Mouse (Mus musculus) MEL (cell line): ENCODE data around the gene Wasl. TPM values are rescaled to one million over a fixed set of nuclear protein-coding genes. Genes with fewer than 3 reads are reported as not detected.

Experiments
- DNase-seq: peaks from one replicate; pipeline ENCODE4 v3.0.0; 2011; ENCODE audit warnings: low read depth, low spot score
- H3K27ac ChIP-seq: 2 replicates; pipeline ENCODE4 v1.5.1; 2012; ENCODE audit warnings: low read depth, mild to moderate bottlenecking, control low read depth, low read length, moderate library complexity; ENCODE audit not compliant: control insufficient read depth
- H3K27me3 ChIP-seq, 2 experiments: fragments of 150-350 bp in 1 of 2; sonication (generic) in 1 of 2; 2 replicates each; pipeline ENCODE4 v1.6.1; 2012; ENCODE audit warnings: low read length in 2 of 2, mild to moderate bottlenecking in 2 of 2, improper control_type of control experiment in 1 of 2, moderate library complexity in 1 of 2; ENCODE audit not compliant: insufficient read depth in 2 of 2, control insufficient read depth in 1 of 2
- H3K36me3 ChIP-seq, 2 experiments: 2 replicates each; pipeline ENCODE4 v1.6.1; 2012 to 2014; ENCODE audit warnings: low read length in 2 of 2, improper control_type of control experiment in 1 of 2, inconsistent platforms in 1 of 2, mild to moderate bottlenecking in 1 of 2; ENCODE audit not compliant: insufficient read depth in 2 of 2, control insufficient read depth in 1 of 2
- H3K4me1 ChIP-seq, 2 experiments: fragments of 150-350 bp in 1 of 2; sonication (generic) in 1 of 2; 2 replicates each; pipeline ENCODE4 v1.6.1; 2012; ENCODE audit warnings: low read length in 2 of 2, improper control_type of control experiment in 1 of 2, mild to moderate bottlenecking in 1 of 2; ENCODE audit not compliant: insufficient read depth in 2 of 2, control insufficient read depth in 1 of 2
- H3K4me3 ChIP-seq, 2 experiments: fragments of 150-350 bp in 1 of 2; sonication (generic) in 1 of 2; 2 replicates each; pipeline ENCODE4 v1.5.1; 2012; ENCODE audit warnings: low read depth in 2 of 2, low read length in 2 of 2, mild to moderate bottlenecking in 2 of 2, moderate library complexity in 2 of 2, control low read depth in 1 of 2, improper control_type of control experiment in 1 of 2; ENCODE audit not compliant: control insufficient read depth in 1 of 2, insufficient read depth in 1 of 2
- H3K79me2 ChIP-seq: 2 replicates; pipeline ENCODE4 v1.6.1; 2012; ENCODE audit warnings: mild to moderate bottlenecking, low read length, moderate library complexity; ENCODE audit not compliant: control insufficient read depth, poor library complexity, insufficient read depth
- H3K9ac ChIP-seq: 2 replicates; pipeline ENCODE4 v1.6.1; 2012; ENCODE audit warnings: low read depth, mild to moderate bottlenecking, control low read depth, low read length, moderate library complexity; ENCODE audit not compliant: control insufficient read depth, poor library complexity, severe bottlenecking
- H3K9me3 ChIP-seq: fragments of 150-350 bp; sonication (generic); replicated peaks from 2 replicates; pipeline ENCODE4 v1.6.1; 2012; ENCODE audit warnings: mild to moderate bottlenecking, low read length, improper control_type of control experiment, moderate library complexity; ENCODE audit not compliant: insufficient read depth
- BHLHE40 ChIP-seq: IDR thresholded peaks from 2 replicates; pipeline ENCODE4 v1.6.1; 2012; ENCODE audit warnings: low read depth, mild to moderate bottlenecking, inconsistent platforms, low read length, improper control_type of control experiment, borderline replicate concordance
- CHD2 ChIP-seq: IDR thresholded peaks from 2 replicates; pipeline ENCODE4 v1.6.1; 2011; ENCODE audit warnings: low read length, improper control_type of control experiment
- CTCF ChIP-seq, 3 experiments: IDR thresholded peaks in 2 of 3; conservative IDR thresholded peaks in 1 of 3; 2 replicates each; pipeline ENCODE4 v1.5.1; 2011 to 2012; ENCODE audit warnings: low read length in 3 of 3, low read depth in 2 of 3, mild to moderate bottlenecking in 2 of 3, improper control_type of control experiment in 1 of 3, inconsistent platforms in 1 of 3, mixed read lengths in 1 of 3, moderate library complexity in 1 of 3; ENCODE audit not compliant: control insufficient read depth in 1 of 3, insufficient read depth in 1 of 3, poor library complexity in 1 of 3, severe bottlenecking in 1 of 3
- EP300 ChIP-seq, 2 experiments: IDR thresholded peaks; 2 replicates each; pipeline ENCODE4 v1.6.1; 2011; ENCODE audit warnings: improper control_type of control experiment in 2 of 2, low read length in 2 of 2, low read depth in 1 of 2, mild to moderate bottlenecking in 1 of 2
- JUND ChIP-seq: IDR thresholded peaks from 2 replicates; pipeline ENCODE4 v1.6.1; 2011; ENCODE audit warnings: low read depth, mild to moderate bottlenecking, improper control_type of control experiment, low read length
- MAFK ChIP-seq: IDR thresholded peaks from 2 replicates; pipeline ENCODE4 v1.6.1; 2011; ENCODE audit warnings: low read depth, mild to moderate bottlenecking, low read length, improper control_type of control experiment, borderline replicate concordance
- MAX ChIP-seq: IDR thresholded peaks from 2 replicates; pipeline ENCODE4 v1.6.1; 2011; ENCODE audit warnings: low read length, improper control_type of control experiment
- MAZ ChIP-seq: IDR thresholded peaks from 2 replicates; pipeline ENCODE4 v1.6.1; 2012; ENCODE audit warnings: low read depth, mild to moderate bottlenecking, inconsistent platforms, low read length, improper control_type of control experiment
- MEF2A ChIP-seq: IDR thresholded peaks from 2 replicates; pipeline ENCODE4 v1.6.1; 2014; ENCODE audit warnings: low read depth, mild to moderate bottlenecking, inconsistent platforms, low read length, improper control_type of control experiment; ENCODE audit not compliant: poor library complexity, insufficient replicate concordance, severe bottlenecking; ENCODE audit errors: extremely low read depth
- MXI1 ChIP-seq: IDR thresholded peaks from 2 replicates; pipeline ENCODE4 v1.6.1; 2011; ENCODE audit warnings: mild to moderate bottlenecking, low read depth, low read length, improper control_type of control experiment
- MYB ChIP-seq: IDR thresholded peaks from 2 replicates; pipeline ENCODE4 v1.6.1; 2011; ENCODE audit warnings: mild to moderate bottlenecking, low read depth, low read length, improper control_type of control experiment
- MYC ChIP-seq: IDR thresholded peaks from 2 replicates; pipeline ENCODE4 v1.6.1; 2011; ENCODE audit warnings: low read depth, mild to moderate bottlenecking, low read length, improper control_type of control experiment, moderate library complexity
- NRF1 ChIP-seq: IDR thresholded peaks from 2 replicates; pipeline ENCODE4 v1.6.1; 2014; ENCODE audit warnings: low read depth, mild to moderate bottlenecking, inconsistent platforms, low read length, improper control_type of control experiment, moderate library complexity; ENCODE audit not compliant: poor library complexity, insufficient read depth, severe bottlenecking
- RAD21 ChIP-seq: IDR thresholded peaks from 2 replicates; pipeline ENCODE4 v1.6.1; 2011; ENCODE audit warnings: mild to moderate bottlenecking, low read depth, low read length, improper control_type of control experiment
- SIN3A ChIP-seq: IDR thresholded peaks from 2 replicates; pipeline ENCODE4 v1.6.1; 2012; ENCODE audit warnings: low read length, improper control_type of control experiment, inconsistent platforms
- SMC3 ChIP-seq: IDR thresholded peaks from 2 replicates; pipeline ENCODE4 v1.6.1; 2011; ENCODE audit warnings: low read depth, low read length, improper control_type of control experiment
- TAL1 ChIP-seq: IDR thresholded peaks from 2 replicates; pipeline ENCODE4 v1.6.1; 2012; ENCODE audit warnings: mild to moderate bottlenecking, inconsistent platforms, low read length, moderate library complexity, mixed read lengths
- TBP ChIP-seq: IDR thresholded peaks from 2 replicates; pipeline ENCODE4 v1.8.0; 2011; ENCODE audit warnings: low read depth, low read length, improper control_type of control experiment
- TCF12 ChIP-seq: IDR thresholded peaks from 2 replicates; pipeline ENCODE4 v1.6.1; 2014; ENCODE audit warnings: low read depth, mild to moderate bottlenecking, inconsistent platforms, low read length, improper control_type of control experiment, moderate library complexity
- UBTF ChIP-seq: IDR thresholded peaks from 2 replicates; pipeline ENCODE4 v1.6.1; 2012; ENCODE audit warnings: low read depth, mild to moderate bottlenecking, inconsistent platforms, low read length, improper control_type of control experiment, moderate library complexity, borderline replicate concordance; ENCODE audit not compliant: insufficient read depth
- USF1 ChIP-seq: IDR thresholded peaks from 2 replicates; pipeline ENCODE4 v1.6.1; 2014; ENCODE audit warnings: low read depth, mild to moderate bottlenecking, inconsistent platforms, low read length, improper control_type of control experiment, moderate library complexity
- USF2 ChIP-seq, 2 experiments: IDR thresholded peaks; 2 replicates each; pipeline ENCODE4 v1.6.1; 2011 to 2012; ENCODE audit warnings: improper control_type of control experiment in 2 of 2, low read length in 2 of 2, borderline replicate concordance in 1 of 2, inconsistent platforms in 1 of 2, low read depth in 1 of 2, mild to moderate bottlenecking in 1 of 2; ENCODE audit not compliant: insufficient read depth in 1 of 2
- ZC3H11A ChIP-seq: IDR thresholded peaks from 2 replicates; pipeline ENCODE4 v1.6.1; 2012; ENCODE audit warnings: low read depth, mild to moderate bottlenecking, inconsistent platforms, low read length, improper control_type of control experiment
- ZMIZ1 ChIP-seq: IDR thresholded peaks from 2 replicates; pipeline ENCODE4 v1.6.1; 2012; ENCODE audit warnings: low read depth, mild to moderate bottlenecking, inconsistent platforms, low read length, improper control_type of control experiment, moderate library complexity
- polyA plus RNA-seq, 2 experiments: library from polyadenylated mRNA; stranded (reverse) in 1 of 2; unstranded in 1 of 2; fragments of >175 nt in 1 of 2; fragments of >200 nt in 1 of 2; gene quantifications; 2 replicates each; pipeline versions ENCODE4 v1.2.1 to v1.2.4; 2012; ENCODE audit warnings: low replicate concordance in 2 of 2, low read depth in 1 of 2; ENCODE audit not compliant: insufficient read length in 2 of 2, insufficient read depth in 1 of 2, missing spikeins in 1 of 2
- total RNA-seq: library from RNA; depleted of rRNA; stranded (reverse); fragments of 300-350 nt; gene quantifications from 2 replicates; pipeline ENCODE4 v1.2.3, GENCODE M21; 2012

Gene Wasl
- total and polyA plus RNA-seq, 3 experiments = 4.3 to 33.3 (median 9.5) TPM

GRCm38 (mm10) chr6:24600134-24600533 is 64.7 kb downstream of the Wasl start:
- H3K36me3 ChIP-seq = no peaks in the 10 kb centered on the region
- DNase-seq = no peak
- H3K4me1 ChIP-seq = no peaks in the 10 kb centered on the region; a peak in 1 of 4 replicates
- H3K9ac ChIP-seq = no peak overlapping the region
- no peaks in the 10 kb centered on the region for H3K79me2 ChIP-seq
- no peaks in the 10 kb centered on the region for H3K9me3 ChIP-seq
- no peak overlapping the region for H3K4me3 ChIP-seq
- TF ChIP-seq UBTF (no peak), JUND (no peak), MYC (no peak), MXI1 (no peak), MAFK (no peak), TCF12 (no peak), SIN3A (no peak), ZMIZ1 (no peak), TBP (no peak), EP300 (IDR thresholded peaks at IDR 0.05; ENCODE audit: low read depth in 1 of 2, low read length in 2 of 2) (no peak)
- H3K27me3 ChIP-seq = no peaks in the 10 kb centered on the region; a peak in 2 of 4 replicates
- no peak overlapping the region for H3K27ac ChIP-seq

GRCm38 (mm10) chr6:24599639-24600038 is 65.2 kb downstream of the Wasl start:
- no peak overlapping the region for H3K27ac ChIP-seq
- TF ChIP-seq USF1 = no peak
- TF ChIP-seq CTCF (IDR thresholded peaks at IDR 0.05 in 2 of 3, conservative IDR thresholded peaks at IDR 0.05 in 1 of 3; ENCODE audit: control insufficient read depth in 1 of 3, insufficient read depth in 1 of 3, low read depth in 2 of 3, low read length in 3 of 3, poor library complexity in 1 of 3, severe bottlenecking in 1 of 3) = no peak
- no peak for TF ChIP-seq BHLHE40
- no peak for TF ChIP-seq TAL1
- no peak for TF ChIP-seq USF2 (IDR thresholded peaks at IDR 0.05; ENCODE audit: borderline replicate concordance in 1 of 2, insufficient read depth in 1 of 2, low read depth in 1 of 2, low read length in 2 of 2)
- no peak for TF ChIP-seq NRF1
- TF ChIP-seq ZC3H11A = no peak
- TF ChIP-seq RAD21 = no peak
- no peak for TF ChIP-seq MAFK
- TF ChIP-seq EP300 (IDR thresholded peaks at IDR 0.05; ENCODE audit: low read depth in 1 of 2, low read length in 2 of 2) = no peak
- no peak for TF ChIP-seq MEF2A
- TF ChIP-seq MAX = no peak
- no peak for TF ChIP-seq ZMIZ1
- TF ChIP-seq SMC3 = no peak
- TF ChIP-seq MAZ = no peak
- TF ChIP-seq MYB = no peak
- no peak for TF ChIP-seq CHD2
- TF ChIP-seq JUND = no peak
- TF ChIP-seq, all 39 proteins: peak for 0
- no peaks in the 10 kb centered on the region for H3K36me3 ChIP-seq
- H3K4me3 ChIP-seq = no peak overlapping the region
- no peaks in the 10 kb centered on the region; a peak in 2 of 4 replicates for H3K27me3 ChIP-seq
- no peak overlapping the region for H3K9ac ChIP-seq
- no peak for DNase-seq
- H3K4me1 ChIP-seq = no peaks in the 10 kb centered on the region; a peak in 1 of 4 replicates
- no peaks in the 10 kb centered on the region for H3K9me3 ChIP-seq
- no peaks in the 10 kb centered on the region for H3K79me2 ChIP-seq
